Mouse (Mus musculus) olfactory bulb, adult 2 months (tissue): ENCODE data around the gene Pak2. TPM values are rescaled to one million over a fixed set of nuclear protein-coding genes. Genes with fewer than 3 reads are reported as not detected.
"Not testable (repeated sequence)": the region's sequence is repeated elsewhere in the genome, so short reads cannot be mapped to it uniquely, and the experiment has no call there.

Experiments used
- H3K27ac ChIP-seq: fragments of 200-500 bp; 2 replicates; pipeline ENCODE4 v1.5.1; 2012; ENCODE audit warnings: low read depth, low read length; ENCODE audit not compliant: insufficient read depth
- H3K4me1 ChIP-seq: fragments of 200-500 bp; 2 replicates; pipeline ENCODE4 v1.6.1; 2012; ENCODE audit warnings: low read length; ENCODE audit not compliant: control insufficient read depth, insufficient read depth
- H3K4me3 ChIP-seq: fragments of 200-500 bp; 2 replicates; pipeline ENCODE4 v1.5.1; 2012; ENCODE audit warnings: mild to moderate bottlenecking, low read depth, low read length, moderate library complexity; ENCODE audit not compliant: insufficient read depth
- CTCF ChIP-seq: fragments of 200-500 bp; IDR thresholded peaks from 2 replicates; pipeline ENCODE4 v1.5.1; 2012; ENCODE audit warnings: low read depth, mild to moderate bottlenecking, low read length, moderate library complexity; ENCODE audit not compliant: insufficient read depth
- POLR2A ChIP-seq: fragments of 200-500 bp; IDR thresholded peaks from 2 replicates; pipeline ENCODE4 v1.6.1; 2012; ENCODE audit warnings: mild to moderate bottlenecking, low read depth, low read length, moderate library complexity; ENCODE audit not compliant: insufficient read depth
- WGBS: fragments of 180-500 bp; shearing (Covaris S2); methylation state at CpG from one replicate; pipeline ENCODE4 v1.1.7; 2018; 5-methylcytosine and 5-hydroxymethylcytosine counted together
- polyA plus RNA-seq: library from polyadenylated mRNA; stranded (reverse); fragments of >200 nt; gene quantifications from 2 replicates; pipeline ENCODE4 v1.2.4, GENCODE M21; 2012; ENCODE audit warnings: low replicate concordance; ENCODE audit not compliant: missing spikeins, insufficient read depth, insufficient read length

Pak2 gene
- polyA plus RNA-seq, 1 experiment, result 52.8 TPM

GRCm38 (mm10) chr16:32075762-32076161, 3.4 kb downstream of the Pak2 start:
- TF ChIP-seq POLR2A (no peak), CTCF (no peak)
- Histone ChIP-seq H3K27ac (no peak overlapping the region), H3K4me3 (no peak overlapping the region), H3K4me1 (no peaks in the 10 kb centered on the region)
- WGBS, result 56% methylated on average over 1 of the region's 1 CpGs

- WGBS, result 92% methylated on average over 4 of the region's 4 CpGs
- H3K4me1 ChIP-seq, H3K4me3 ChIP-seq, H3K27ac ChIP-seq: not testable (repeated sequence)
Observed at GRCm38 (mm10) chr16:32070070-32070469, 9.1 kb downstream of the Pak2 start.

- TF ChIP-seq POLR2A (no peak), CTCF (no peak)
- WGBS, result 80% methylated on average over 12 of the region's 12 CpGs
- H3K4me3 ChIP-seq, result no peak overlapping the region
- no peak overlapping the region for H3K27ac ChIP-seq
- H3K4me1 ChIP-seq, result no peaks in the 10 kb centered on the region; the same call in 1 of the 2 replicates
Observed at GRCm38 (mm10) chr16:32068389-32069300, 10.5 kb downstream of the Pak2 start.

GRCm38 (mm10) chr16:32066899-32067298, 12.2 kb downstream of the Pak2 start:
- TF ChIP-seq CTCF (no peak), POLR2A (no peak)
- Histone ChIP-seq H3K4me1 (no peaks in the 10 kb centered on the region; the same call in 1 of the 2 replicates), H3K4me3 (no peak overlapping the region), H3K27ac (no peak overlapping the region)
- 100% methylated on average over 1 of the region's 1 CpGs for WGBS

- Histone ChIP-seq H3K4me3 (no peak overlapping the region), H3K4me1 (no peaks in the 10 kb centered on the region; the same call in 1 of the 2 replicates), H3K27ac (no peak overlapping the region)
- TF ChIP-seq CTCF, result no peak
- TF ChIP-seq POLR2A, result no peak
- 57% methylated on average over 7 of the region's 7 CpGs for WGBS
Observed at GRCm38 (mm10) chr16:32063900-32064299, 15.2 kb downstream of the Pak2 start.

- 84% methylated on average over 2 of the region's 2 CpGs for WGBS
- Histone ChIP-seq H3K27ac (no peak overlapping the region), H3K4me3 (no peak overlapping the region), H3K4me1 (no peaks in the 10 kb centered on the region; the same call in 1 of the 2 replicates)
- TF ChIP-seq CTCF (no peak), POLR2A (no peak)
Observed at GRCm38 (mm10) chr16:32062226-32062625, 16.9 kb downstream of the Pak2 start.

GRCm38 (mm10) chr16:32059840-32060523, 19.2 kb downstream of the Pak2 start:
- H3K27ac ChIP-seq, result no peak overlapping the region
- WGBS, result 63% methylated on average over 6 of the region's 6 CpGs
- TF ChIP-seq POLR2A (no peak), CTCF (no peak)
- no peak overlapping the region for H3K4me3 ChIP-seq
- no peaks in the 10 kb centered on the region for H3K4me1 ChIP-seq

GRCm38 (mm10) chr16:32058817-32059216, 20.3 kb downstream of the Pak2 start:
- no peaks in the 10 kb centered on the region for H3K4me1 ChIP-seq
- H3K27ac ChIP-seq, result no peak overlapping the region
- no peak for TF ChIP-seq POLR2A
- TF ChIP-seq CTCF, result no peak
- no peak overlapping the region for H3K4me3 ChIP-seq
- 85% methylated on average over 5 of the region's 5 CpGs for WGBS

GRCm38 (mm10) chr16:32042367-32042766, 36.8 kb downstream of the Pak2 start:
- Histone ChIP-seq H3K4me1 (no peaks in the 10 kb centered on the region), H3K27ac (no peak overlapping the region), H3K4me3 (no peak overlapping the region)
- TF ChIP-seq CTCF (peak; percentile 18; the same call in 1 of the 2 replicates), POLR2A (no peak)
- 88% methylated on average over 4 of the region's 4 CpGs for WGBS
